Mouse (Mus musculus): ENCODE measurements at regions not wholly inside any gene's neighbourhood (a gene's known extent, or its start where the extent isn't known, plus 50 kb on each side); places are given as distances from the start of the nearest gene placed in this dataset.
A peak's percentile ranks its signal among the peaks of the same experiment; 100 is the strongest.
"Not testable (repeated sequence)": the region's sequence is repeated elsewhere in the genome, so short reads cannot be mapped to it uniquely, and the experiment has no call there.

- no peak for DNase-seq
These were observed 117.8 kb upstream of the C9orf72 start for GRCm38 (mm10) chr4:35343751-35344150.

GRCm38 (mm10) chr4:35331161-35331560, 105.2 kb upstream of the C9orf72 start:
- no peak for DNase-seq

GRCm38 (mm10) chr4:35325300-35325699, 99.3 kb upstream of the C9orf72 start:
- no peak for DNase-seq

- DNase-seq, result no peak
These were observed 96.6 kb upstream of the C9orf72 start for GRCm38 (mm10) chr4:35322432-35323173.

GRCm38 (mm10) chr4:35310396-35310977, 84.5 kb upstream of the C9orf72 start:
- DNase-seq, result peak; percentile 8 to 22

GRCm38 (mm10) chr4:35308221-35308620, 82.2 kb upstream of the C9orf72 start:
- DNase-seq, result no peak

GRCm38 (mm10) chr4:35305210-35305609, 79.2 kb upstream of the C9orf72 start:
- no peak for DNase-seq

GRCm38 (mm10) chr4:35300848-35301247, 74.9 kb upstream of the C9orf72 start:
- no peak for DNase-seq

- not testable (repeated sequence) for DNase-seq
These were observed 74.4 kb upstream of the C9orf72 start for GRCm38 (mm10) chr4:35300374-35300773.

- no peak for DNase-seq
These were observed 58.6 kb upstream of the C9orf72 start for GRCm38 (mm10) chr4:35284611-35285010.

Data from B cell, adult 2 months (primary cell).